Mouse (Mus musculus) intestine, embryonic 14.5 days (tissue): ENCODE results near the gene Ripk3. TPM values are rescaled to one million over a fixed set of nuclear protein-coding genes. Genes with fewer than 3 reads are reported as not detected.

Experiments
- ATAC-seq: fragments of 200-750 bp; cut with Nextera tagmentation; replicated peaks from 2 replicates; pipeline ENCODE4 v1.8.0; 2017; ENCODE audit warnings: low read depth, moderate number of reproducible peaks, moderate TSS enrichment, moderate library complexity; ENCODE audit not compliant: low FRiP score, low TSS enrichment
- DNase-seq: peaks from one replicate; pipeline ENCODE4 v3.0.0-alpha.2; 2018; ENCODE audit warnings: low spot score
- H3K27ac ChIP-seq: fragments of 300-500 bp; sonication (generic); 2 replicates; pipeline ENCODE4 v1.5.1; 2014; ENCODE audit warnings: low read depth, mild to moderate bottlenecking, control low read depth
- H3K27me3 ChIP-seq: fragments of 300-500 bp; sonication (generic); replicated peaks from 2 replicates; pipeline ENCODE4 v1.6.1; 2014; ENCODE audit warnings: low read length, control low read depth; ENCODE audit not compliant: control insufficient read depth, insufficient read depth
- H3K36me3 ChIP-seq: fragments of 300-500 bp; sonication (generic); 2 replicates; pipeline ENCODE4 v1.6.1; 2014; ENCODE audit warnings: low read length, control low read depth; ENCODE audit not compliant: control insufficient read depth, insufficient read depth
- H3K4me1 ChIP-seq: fragments of 300-500 bp; sonication (generic); replicated peaks from 2 replicates; pipeline ENCODE4 v1.6.1; 2014; ENCODE audit warnings: low read length, control low read depth, mixed read lengths; ENCODE audit not compliant: control insufficient read depth, insufficient read depth
- H3K4me2 ChIP-seq: fragments of 300-500 bp; sonication (generic); 2 replicates; pipeline ENCODE4 v1.6.1; 2014; ENCODE audit warnings: low read length
- H3K4me3 ChIP-seq: fragments of 300-500 bp; sonication (generic); 2 replicates; pipeline ENCODE4 v1.5.1; 2014; ENCODE audit warnings: low read depth, low read length, control low read depth, mixed read lengths
- H3K9ac ChIP-seq: fragments of 300-500 bp; sonication (generic); 2 replicates; pipeline ENCODE4 v1.6.1; 2014; ENCODE audit warnings: mild to moderate bottlenecking, low read length
- H3K9me3 ChIP-seq: fragments of 300-500 bp; sonication (generic); 2 replicates; pipeline ENCODE4 v1.6.1; 2016; ENCODE audit warnings: low read length, control low read depth; ENCODE audit not compliant: control insufficient read depth
- WGBS: fragments of 180-500 bp; shearing (Covaris S2); extraction: QIAGEN DNeasy Blood & Tissue Kit; methylation state at CpG from one replicate; pipeline ENCODE4 v1.1.7; 2014; 5-methylcytosine and 5-hydroxymethylcytosine counted together
- polyA plus RNA-seq: library from polyadenylated mRNA; unstranded; fragments of >200 nt; fragmentation: Nextera tagmentation; extraction: Ambion mirVana; gene quantifications from 2 replicates; pipeline ENCODE4 v1.2.1, GENCODE M21; 2014

The Ripk3 gene
- polyA plus RNA-seq, 1 experiment from 2014 or later = 48.5 TPM

DNA sequence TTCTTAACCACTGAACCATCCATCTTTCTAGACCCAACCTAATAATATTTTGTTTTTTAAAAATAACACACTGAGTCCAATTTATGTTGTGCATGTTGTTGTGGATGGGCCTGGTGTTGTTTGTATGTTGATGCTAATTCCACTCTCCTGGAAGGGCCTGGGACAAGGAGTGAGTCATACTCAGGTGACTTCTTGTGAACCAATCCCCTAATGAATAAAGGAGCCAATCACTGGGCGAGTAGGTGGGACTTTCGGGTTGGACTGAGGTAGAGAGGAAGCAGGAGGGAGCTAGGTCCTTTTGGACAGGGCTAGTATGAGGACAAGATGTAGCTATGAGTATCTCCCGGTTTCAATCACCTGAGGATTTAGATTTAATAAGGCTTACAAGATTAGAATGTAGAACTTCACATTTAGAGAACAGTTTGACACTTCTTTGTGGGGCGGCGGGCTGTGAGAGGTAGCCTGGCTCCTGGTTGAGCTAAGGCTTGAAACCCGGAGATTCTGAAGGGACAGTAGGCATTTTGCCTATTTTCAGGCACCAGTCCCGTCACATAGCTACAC, 31.3 kb upstream of the Ripk3 start:
- no peak overlapping the region for H3K9ac ChIP-seq
- no peaks in the 10 kb centered on the region for H3K9me3 ChIP-seq
- H3K27me3 ChIP-seq = no peaks in the 10 kb centered on the region
- peaks cover 6% of the 10 kb centered on the region; the same call in 1 of the 2 replicates for H3K4me1 ChIP-seq
- DNase-seq (no peak), ATAC-seq (no peak)
- WGBS = 87% methylated on average over 7 of the region's 7 CpGs
- no peaks in the 10 kb centered on the region for H3K36me3 ChIP-seq
- H3K4me3 ChIP-seq = no peak overlapping the region
- no peak overlapping the region for H3K27ac ChIP-seq
- H3K4me2 ChIP-seq = no peak overlapping the region

DNA sequence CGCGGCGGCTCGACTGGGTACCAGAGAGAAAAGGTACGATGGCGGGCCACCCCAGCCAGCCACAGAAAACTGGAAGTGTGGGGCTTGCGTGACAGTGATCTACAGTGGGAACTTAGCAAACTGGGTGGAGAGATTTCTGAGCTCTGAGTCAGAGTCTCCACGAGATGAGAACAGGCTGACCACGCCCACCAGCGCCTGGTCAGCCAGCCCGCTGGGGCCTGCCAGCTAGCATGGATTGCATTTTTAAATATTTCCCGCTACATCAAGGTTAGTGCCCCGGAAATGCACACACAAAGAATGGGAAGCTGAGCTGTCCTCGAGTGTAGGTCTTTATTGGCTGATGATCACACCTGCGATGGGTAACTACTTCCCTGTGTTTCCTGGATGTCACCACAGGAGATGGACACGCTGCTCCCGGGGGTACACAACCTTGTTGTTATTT, 26.7 kb upstream of the Ripk3 start:
- H3K27me3 ChIP-seq = no peaks in the 10 kb centered on the region
- H3K9me3 ChIP-seq = no peaks in the 10 kb centered on the region
- H3K27ac ChIP-seq = no peak overlapping the region
- ATAC-seq (peak; percentile 82), DNase-seq (no peak)
- H3K36me3 ChIP-seq = no peaks in the 10 kb centered on the region
- WGBS = 17% methylated on average over 17 of the region's 17 CpGs
- peak overlapping the region; percentile 76 for H3K4me2 ChIP-seq
- peak overlapping the region; percentile 45 for H3K9ac ChIP-seq
- H3K4me1 ChIP-seq = no peaks in the 10 kb centered on the region; the same call in 1 of the 2 replicates
- H3K4me3 ChIP-seq = peak overlapping the region; percentile 47

DNA sequence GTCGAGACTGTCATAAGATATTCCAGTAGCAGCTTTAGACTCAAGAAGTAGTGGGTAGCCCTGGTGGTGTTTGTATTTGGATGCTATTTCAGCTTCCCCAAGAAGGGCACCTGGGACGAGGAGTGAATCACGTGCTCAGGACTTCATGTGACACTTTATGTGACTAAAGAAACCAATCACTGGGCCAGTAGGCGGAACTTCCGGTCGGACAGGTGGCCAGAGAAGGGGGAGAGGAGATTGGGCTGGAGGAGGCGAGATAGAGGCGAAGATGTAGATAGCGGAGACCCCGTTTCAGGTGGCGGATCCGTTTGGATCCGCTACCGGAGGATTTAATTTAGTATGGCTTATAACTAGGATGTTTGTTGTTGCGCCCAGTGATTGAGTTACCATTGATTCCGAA, 26.2 kb upstream of the Ripk3 start:
- H3K27ac ChIP-seq = no peak overlapping the region
- peak overlapping the region; percentile 45 for H3K9ac ChIP-seq
- ATAC-seq (peak; percentile 69; the same call in 1 of the 2 replicates), DNase-seq (peak; percentile 73)
- H3K4me2 ChIP-seq = peak overlapping the region; percentile 76
- H3K27me3 ChIP-seq = no peaks in the 10 kb centered on the region
- H3K36me3 ChIP-seq = no peaks in the 10 kb centered on the region
- no peaks in the 10 kb centered on the region; the same call in 1 of the 2 replicates for H3K4me1 ChIP-seq
- H3K4me3 ChIP-seq = peak overlapping the region; percentile 47
- 24% methylated on average over 16 of the region's 16 CpGs for WGBS
- no peaks in the 10 kb centered on the region for H3K9me3 ChIP-seq

DNA sequence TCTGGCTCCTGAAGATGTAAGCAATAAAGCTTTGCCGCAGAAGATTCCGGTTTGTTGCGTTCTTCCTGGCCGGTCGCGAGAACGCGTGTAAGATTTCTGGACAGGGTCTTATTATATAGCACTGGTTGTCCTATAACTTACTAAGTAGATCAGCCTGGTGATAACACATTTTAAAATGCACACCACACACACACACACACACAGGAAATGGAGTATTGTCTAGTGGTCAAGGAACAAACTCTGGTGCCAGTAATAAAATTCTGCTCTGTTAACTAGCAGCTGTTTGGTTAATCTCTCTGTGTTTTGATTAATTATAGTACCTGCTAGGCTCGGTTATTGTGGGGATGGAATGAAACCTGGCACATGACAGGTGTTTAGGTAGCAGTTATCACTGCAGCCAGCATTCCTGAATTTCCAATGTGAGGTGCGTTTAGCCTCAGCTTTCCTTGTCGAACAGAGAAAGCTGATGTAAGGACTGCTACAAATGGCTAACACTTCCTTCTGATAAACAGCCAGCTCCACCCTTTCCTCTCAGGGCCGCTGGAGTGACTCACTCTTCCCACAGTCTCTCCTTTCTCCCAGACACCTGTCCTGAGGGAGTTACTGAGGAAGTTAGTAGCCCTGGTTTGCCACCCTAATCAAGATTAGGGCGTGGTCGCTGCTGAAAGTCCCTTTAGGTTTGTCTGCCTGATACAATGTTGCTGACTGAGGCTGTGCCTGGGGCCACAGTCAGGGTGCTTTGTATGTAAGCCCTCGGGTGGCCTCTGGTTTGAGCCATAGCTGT, 6.9 kb upstream of the Ripk3 start:
- Histone ChIP-seq H3K4me2 (no peak overlapping the region), H3K27me3 (no peaks in the 10 kb centered on the region), H3K4me1 (peaks cover 4% of the 10 kb centered on the region; the same call in 1 of the 2 replicates), H3K36me3 (no peaks in the 10 kb centered on the region), H3K9ac (no peak overlapping the region), H3K4me3 (no peak overlapping the region), H3K9me3 (no peaks in the 10 kb centered on the region), H3K27ac (peak overlapping the region; percentile 36; the same call in 1 of the 2 replicates)
- ATAC-seq = peak; percentile 84
- no peak for DNase-seq
- WGBS = 76% methylated on average over 15 of the region's 15 CpGs

DNA sequence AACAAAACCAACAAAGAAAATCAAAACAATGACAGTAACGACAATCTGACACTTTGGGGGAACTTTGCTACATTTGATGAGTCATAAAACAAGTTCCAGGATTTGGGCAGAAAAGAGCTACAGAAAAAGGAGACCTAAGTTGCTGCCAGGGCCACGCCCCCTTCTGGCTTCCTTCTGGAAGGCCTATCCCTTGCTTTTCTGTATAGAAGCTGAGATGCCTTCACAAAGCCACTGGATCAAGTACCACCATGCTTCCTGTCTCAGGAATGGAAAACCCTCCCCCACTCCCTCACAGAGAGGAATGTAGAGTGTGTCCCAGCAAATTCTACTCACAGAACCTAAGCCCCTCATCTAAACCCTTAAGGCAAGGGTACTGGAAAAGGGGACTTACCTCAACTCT, 5.3 kb upstream of the Ripk3 start:
- H3K9ac ChIP-seq = no peak overlapping the region
- DNase-seq = no peak
- H3K4me3 ChIP-seq = no peak overlapping the region
- no peak overlapping the region for H3K27ac ChIP-seq
- WGBS = 67% methylated on average over 2 of the region's 2 CpGs
- H3K27me3 ChIP-seq = no peaks in the 10 kb centered on the region
- H3K4me1 ChIP-seq = peaks cover 4% of the 10 kb centered on the region; the same call in 1 of the 2 replicates
- no peaks in the 10 kb centered on the region for H3K9me3 ChIP-seq
- H3K36me3 ChIP-seq = no peaks in the 10 kb centered on the region
- no peak for ATAC-seq
- H3K4me2 ChIP-seq = no peak overlapping the region

DNA sequence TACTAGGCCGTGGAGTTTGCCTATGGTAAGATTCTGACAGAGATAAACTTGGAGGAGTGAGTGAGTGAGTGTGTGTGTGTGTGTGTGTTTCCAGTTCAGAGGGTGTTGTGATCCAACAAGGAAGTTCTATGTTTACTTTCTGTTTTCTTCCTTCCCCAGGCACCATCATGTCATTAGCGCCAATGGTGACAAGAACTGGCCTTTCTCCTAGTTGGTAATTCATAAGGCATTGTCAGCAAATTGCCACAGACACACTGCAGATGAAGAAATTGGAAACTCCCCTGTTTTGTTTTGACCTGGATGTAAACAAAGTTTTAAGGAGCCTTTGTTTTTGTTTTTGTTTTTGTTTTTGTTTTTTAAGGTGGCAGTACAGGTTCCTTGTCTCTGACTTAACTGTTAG, 4.8 kb upstream of the Ripk3 start:
- H3K4me2 ChIP-seq = no peak overlapping the region
- H3K36me3 ChIP-seq = no peaks in the 10 kb centered on the region
- H3K4me3 ChIP-seq = no peak overlapping the region
- H3K27ac ChIP-seq = no peak overlapping the region
- H3K27me3 ChIP-seq = no peaks in the 10 kb centered on the region
- H3K9me3 ChIP-seq = no peaks in the 10 kb centered on the region
- no peak overlapping the region for H3K9ac ChIP-seq
- peaks cover 4% of the 10 kb centered on the region; the same call in 1 of the 2 replicates for H3K4me1 ChIP-seq
- no peak for DNase-seq
- 61% methylated on average over 2 of the region's 2 CpGs for WGBS
- ATAC-seq = no peak

DNA sequence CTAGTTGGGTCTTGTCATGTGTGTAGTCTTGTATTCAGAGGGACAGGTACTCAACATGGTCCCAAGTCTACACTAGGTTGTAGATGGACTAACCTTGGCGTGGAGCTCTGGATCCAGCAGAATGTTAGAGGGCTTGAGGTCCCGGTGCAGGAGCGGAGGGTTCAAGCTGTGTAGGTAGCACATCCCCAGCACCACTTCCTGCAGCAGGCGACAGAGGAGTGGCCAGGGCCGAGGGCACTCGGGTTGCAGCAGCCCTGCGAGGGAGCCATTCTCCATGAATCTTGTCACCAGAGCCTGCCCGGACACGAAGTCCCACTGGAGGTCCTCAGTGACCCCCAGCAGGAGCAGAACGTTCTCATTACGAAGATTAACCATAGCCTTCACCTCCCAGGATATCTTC, 934 bp downstream of the Ripk3 start:
- no peak overlapping the region for H3K27ac ChIP-seq
- peaks cover 25% of the 10 kb centered on the region for H3K27me3 ChIP-seq
- H3K4me2 ChIP-seq = peak overlapping the region; percentile 89
- H3K4me1 ChIP-seq = peaks cover 10% of the 10 kb centered on the region
- peak overlapping the region; percentile 53 for H3K9ac ChIP-seq
- H3K9me3 ChIP-seq = no peaks in the 10 kb centered on the region
- no peaks in the 10 kb centered on the region for H3K36me3 ChIP-seq
- no peak for ATAC-seq
- 42% methylated on average over 11 of the region's 11 CpGs for WGBS
- DNase-seq = no peak
- H3K4me3 ChIP-seq = peak overlapping the region; percentile 54

DNA sequence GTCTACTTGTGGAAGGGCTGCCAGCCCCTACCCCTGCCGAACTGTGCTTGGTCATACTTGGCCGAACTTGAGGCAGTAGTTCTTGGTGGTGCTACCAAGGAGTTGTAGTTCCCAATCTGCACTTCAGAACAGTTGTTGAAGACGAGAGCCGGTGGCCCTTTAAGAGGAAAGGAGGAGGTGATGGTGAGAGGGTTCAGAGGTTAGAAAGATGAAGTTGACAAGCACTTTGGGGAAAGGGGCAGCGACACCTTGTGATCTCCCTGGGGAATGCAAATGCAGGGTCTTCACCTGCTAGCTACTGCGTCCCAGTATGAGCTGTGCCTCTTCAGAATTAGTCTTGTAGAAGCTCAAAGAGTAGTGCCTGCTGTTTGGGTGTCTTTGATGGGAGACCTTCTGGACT, 3.5 kb downstream of the Ripk3 start:
- Histone ChIP-seq H3K27me3 (peaks cover 25% of the 10 kb centered on the region), H3K9me3 (no peaks in the 10 kb centered on the region), H3K4me2 (no peak overlapping the region), H3K9ac (no peak overlapping the region), H3K4me1 (peaks cover 19% of the 10 kb centered on the region), H3K4me3 (no peak overlapping the region), H3K27ac (no peak overlapping the region), H3K36me3 (no peaks in the 10 kb centered on the region)
- DNase-seq = no peak
- 36% methylated on average over 6 of the region's 6 CpGs for WGBS
- ATAC-seq = no peak

DNA sequence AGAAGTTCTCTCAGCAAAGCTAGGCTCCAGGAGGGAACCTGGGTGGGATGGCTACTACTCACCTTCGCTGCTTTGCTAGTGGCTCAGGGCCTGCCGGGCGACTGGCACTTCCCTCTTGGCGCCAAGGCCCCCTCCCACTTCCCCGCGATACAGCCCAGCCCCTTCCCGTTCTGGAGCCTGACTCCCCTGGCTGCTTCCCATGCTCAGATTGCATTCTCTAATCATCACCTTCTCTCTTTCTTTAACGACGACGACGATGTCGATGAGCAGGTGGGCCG, 4.8 kb downstream of the Ripk3 start, which contains the start of gene Adcy4:
Gene Adcy4 (minus strand): TSS at position 138 of the 278 bp plus-strand sequence.
- Histone ChIP-seq H3K27ac (peak within 1 kb of the TSS; percentile 33; the same call in 1 of the 2 replicates), H3K4me3 (peak within 1 kb of the TSS; percentile 45), H3K9me3 (no peaks in the 10 kb centered on the region), H3K4me2 (peak within 1 kb of the TSS; percentile 79), H3K36me3 (no peaks in the 10 kb centered on the region), H3K4me1 (peaks cover 19% of the 10 kb centered on the region), H3K27me3 (peaks cover 25% of the 10 kb centered on the region), H3K9ac (peak within 1 kb of the TSS; percentile 44)
- 12% methylated on average over 13 of the region's 13 CpGs for WGBS
- DNase-seq = no peak
- no peak for ATAC-seq
